Mouse (Mus musculus) brain, embryonic 14.5 days (tissue): Measurements from ENCODE around the gene Cdkn2d. TPM values are rescaled to one million over a fixed set of nuclear protein-coding genes. Genes with fewer than 3 reads are reported as not detected.

Experiments used
- DNase-seq: peaks from one replicate; pipeline ENCODE4 v3.0.0-alpha.2; 2011; ENCODE audit warnings: low read depth
- CTCF ChIP-seq: fragments of 200-500 bp; IDR thresholded peaks from 2 replicates; pipeline ENCODE4 v1.5.1; 2012; ENCODE audit warnings: inconsistent platforms, mild to moderate bottlenecking, moderate library complexity, borderline replicate concordance; ENCODE audit not compliant: insufficient read depth, insufficient read length; ENCODE audit errors: extremely low read depth
- POLR2A ChIP-seq: fragments of 200-500 bp; IDR thresholded peaks from 2 replicates; pipeline ENCODE4 v1.6.1; 2012; ENCODE audit warnings: mild to moderate bottlenecking, inconsistent platforms, borderline replicate concordance; ENCODE audit not compliant: poor library complexity, insufficient read depth, insufficient read length, severe bottlenecking; ENCODE audit errors: extremely low read depth
- polyA plus RNA-seq: library from polyadenylated mRNA; depleted of rRNA; stranded (reverse); fragments of >200 nt; gene quantifications from 2 replicates; pipeline ENCODE4 v1.2.3, GENCODE M21; 2012; rRNA removed

Cdkn2d gene
- polyA plus RNA-seq, 1 experiment: 70.4 TPM

GRCm38 (mm10) chr9:21248326-21248725 is 42.9 kb downstream of the Cdkn2d start, which contains the start of gene S1pr5:
Gene S1pr5, minus strand, starts transcription at chr9:21248443.
- no peak for DNase-seq
- TF ChIP-seq POLR2A: no peak
- no peak for TF ChIP-seq CTCF

- no peak for DNase-seq
- TF ChIP-seq POLR2A (no peak), CTCF (no peak)
These were observed 44.9 kb downstream of the Cdkn2d start for GRCm38 (mm10) chr9:21246342-21246741.

- TF ChIP-seq CTCF: no peak
- TF ChIP-seq POLR2A: no peak
- DNase-seq: no peak
These were observed 46.1 kb downstream of the Cdkn2d start for GRCm38 (mm10) chr9:21245113-21245487.

DNA sequence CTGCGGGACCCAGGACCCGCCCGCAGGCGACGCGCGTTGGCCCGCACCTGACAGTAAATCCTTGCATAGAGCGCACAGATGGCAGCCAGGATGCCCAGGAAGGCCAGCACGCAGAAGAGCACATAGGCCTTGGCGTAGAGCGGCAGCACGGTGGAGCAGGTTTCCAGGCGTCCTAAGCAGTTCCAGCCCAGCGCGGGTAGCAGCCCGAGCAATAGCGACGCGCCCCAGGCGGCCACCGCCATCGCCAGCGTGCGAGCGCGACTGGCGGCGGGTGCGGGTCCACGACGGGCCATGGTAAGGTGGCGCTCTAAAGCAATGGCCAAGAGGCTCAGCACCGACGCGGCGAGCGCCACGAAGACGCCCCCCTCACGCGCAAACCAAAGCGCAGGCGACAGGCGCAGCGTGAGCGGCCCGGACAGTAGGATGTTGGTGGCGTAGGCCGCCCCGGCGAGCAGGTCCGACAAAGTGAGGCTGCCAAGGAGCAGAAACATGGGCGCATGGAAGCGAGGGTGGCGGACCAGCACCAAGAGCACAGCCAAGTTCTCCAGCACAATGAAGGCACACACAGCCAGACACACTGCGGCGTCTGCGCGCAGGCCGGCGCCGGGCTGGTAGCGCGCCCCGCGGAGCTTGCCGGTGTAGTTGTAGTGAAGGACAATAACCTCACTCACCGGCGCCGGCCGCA is 46.6 kb downstream of the Cdkn2d start:
- peak; percentile 58 for DNase-seq
- TF ChIP-seq POLR2A (no peak), CTCF (no peak)

- no peak for DNase-seq
These were observed 47.3 kb downstream of the Cdkn2d start for GRCm38 (mm10) chr9:21243826-21244427.

GRCm38 (mm10) chr9:21241343-21241742 is 49.9 kb downstream of the Cdkn2d start:
- TF ChIP-seq CTCF (peak; percentile 98), POLR2A (no peak)
- peak; percentile 95 for DNase-seq

More at GRCm38 (mm10) chr9:21243826-21244427, 47.3 kb downstream of the Cdkn2d start:
- no peak for TF ChIP-seq CTCF
- no peak for TF ChIP-seq POLR2A

DNA sequence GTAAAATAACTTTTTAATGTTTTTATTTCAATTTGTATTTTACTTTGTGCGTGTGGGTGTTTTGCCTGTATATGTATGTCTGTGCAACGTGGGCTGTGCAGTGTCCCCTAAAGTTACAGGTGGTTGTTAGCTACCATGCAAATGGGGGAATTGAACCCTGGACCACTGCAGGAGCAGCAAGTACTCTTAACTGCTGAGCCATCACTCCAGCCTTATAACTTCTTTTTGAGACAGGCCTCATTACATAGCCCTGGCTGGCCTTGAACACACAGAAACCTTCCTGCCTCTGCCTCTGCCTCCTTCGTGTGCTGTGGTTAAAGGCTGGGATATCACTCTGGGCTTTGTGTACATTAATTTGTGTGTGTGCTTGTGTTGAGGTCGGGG is 51.8 kb downstream of the Cdkn2d start:
- peak; percentile 24 for DNase-seq
- TF ChIP-seq CTCF (no peak), POLR2A (no peak)

GRCm38 (mm10) chr9:21238733-21239464 is 52.3 kb downstream of the Cdkn2d start, which contains the start of gene Keap1:
Gene Keap1, minus strand, starts transcription at chr9:21239361.
- peak; percentile 84 for DNase-seq
- no peak for TF ChIP-seq CTCF
- TF ChIP-seq POLR2A: peak; percentile 62; the same call in 1 of the 2 replicates

Other genes with a start within 250 kb of the Cdkn2d start
- gene Zglp1, start 224.3 kb downstream of the Cdkn2d start, polyA plus RNA-seq: 1.3 and 2.1 TPM in 2 replicates
- 2.9 and 3.0 TPM in 2 replicates for gene Gm49373, start 218.3 kb downstream of the Cdkn2d start, polyA plus RNA-seq
- gene Fdx1l, start 217.8 kb downstream of the Cdkn2d start, polyA plus RNA-seq: 68.4 and 86.0 TPM in 2 replicates
- 4.8 and 5.6 TPM in 2 replicates for gene Gm38431, start 199.4 kb downstream of the Cdkn2d start, polyA plus RNA-seq
- 65.6 and 70.2 TPM in 2 replicates for gene Raver1, start 199.4 kb downstream of the Cdkn2d start, polyA plus RNA-seq
- gene Tyk2, start 160.2 kb downstream of the Cdkn2d start, polyA plus RNA-seq: 16.2 and 20.0 TPM in 2 replicates
- gene Cdc37, start 141.4 kb downstream of the Cdkn2d start, polyA plus RNA-seq: 141 and 182 TPM in 2 replicates
- gene Pde4a, start 125.7 kb downstream of the Cdkn2d start, polyA plus RNA-seq: 16.3 and 23.4 TPM in 2 replicates
- 58.7 and 59.7 TPM in 2 replicates for gene Keap1, start 52.0 kb downstream of the Cdkn2d start, polyA plus RNA-seq
- 2.2 and 2.5 TPM in 2 replicates for gene S1pr5, start 43.0 kb downstream of the Cdkn2d start, polyA plus RNA-seq
- gene Atg4d, start 26.1 kb downstream of the Cdkn2d start, polyA plus RNA-seq: 38.1 and 45.9 TPM in 2 replicates
- 32.9 and 36.3 TPM in 2 replicates for gene Kri1, start 3.4 kb downstream of the Cdkn2d start, polyA plus RNA-seq
- 2.4 and 2.9 TPM in 2 replicates for gene Ap1m2, start 20.9 kb upstream of the Cdkn2d start, polyA plus RNA-seq
- 70.1 and 75.6 TPM in 2 replicates for gene Slc44a2, start 29.3 kb upstream of the Cdkn2d start, polyA plus RNA-seq
- 202 and 216 TPM in 2 replicates for gene Ilf3, start 76.5 kb upstream of the Cdkn2d start, polyA plus RNA-seq
- gene Qtrt1, start 120.4 kb upstream of the Cdkn2d start, polyA plus RNA-seq: 81.4 and 92.1 TPM in 2 replicates
- gene Dnm2, start 133.5 kb upstream of the Cdkn2d start, polyA plus RNA-seq: 79.7 and 92.2 TPM in 2 replicates
- 40.8 and 49.2 TPM in 2 replicates for gene Tmed1, start 218.8 kb upstream of the Cdkn2d start, polyA plus RNA-seq
- gene AB124611, start 234.8 kb upstream of the Cdkn2d start, polyA plus RNA-seq: 1.00 and 1.0 TPM in 2 replicates